Mouse (Mus musculus): ENCODE measurements around the gene Col4a4.

Col4a4 gene

GRCm38 (mm10) chr1:82414434-82415045, 172.1 kb downstream of the Col4a4 start:
- no peak for DNase-seq (ENCODE audit: low spot score in 2 of 2)

GRCm38 (mm10) chr1:82412085-82412484, 174.6 kb downstream of the Col4a4 start:
- DNase-seq (ENCODE audit: low spot score in 2 of 2) = no peak

DNA sequence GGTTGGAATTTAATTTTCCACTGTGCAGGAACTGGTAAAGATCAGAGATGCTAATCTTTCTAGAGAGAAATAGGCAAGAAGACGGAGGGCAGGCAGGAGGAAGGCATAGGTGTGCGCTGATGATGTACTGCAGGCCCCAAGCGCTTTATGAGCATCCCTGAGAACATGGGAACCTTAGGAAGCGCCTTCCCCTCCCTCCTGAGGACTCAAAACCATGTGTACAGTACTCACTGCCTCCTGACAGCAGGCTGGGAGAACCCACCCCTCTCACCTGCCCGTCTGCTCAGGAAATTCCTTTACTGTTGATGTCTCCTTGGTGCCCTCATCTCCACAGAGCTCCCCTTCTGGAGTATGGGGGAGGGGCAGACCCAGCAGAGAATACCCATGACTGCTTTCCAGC, 175.1 kb downstream of the Col4a4 start:
- DNase-seq (ENCODE audit: low spot score in 2 of 2) = no peak

DNA sequence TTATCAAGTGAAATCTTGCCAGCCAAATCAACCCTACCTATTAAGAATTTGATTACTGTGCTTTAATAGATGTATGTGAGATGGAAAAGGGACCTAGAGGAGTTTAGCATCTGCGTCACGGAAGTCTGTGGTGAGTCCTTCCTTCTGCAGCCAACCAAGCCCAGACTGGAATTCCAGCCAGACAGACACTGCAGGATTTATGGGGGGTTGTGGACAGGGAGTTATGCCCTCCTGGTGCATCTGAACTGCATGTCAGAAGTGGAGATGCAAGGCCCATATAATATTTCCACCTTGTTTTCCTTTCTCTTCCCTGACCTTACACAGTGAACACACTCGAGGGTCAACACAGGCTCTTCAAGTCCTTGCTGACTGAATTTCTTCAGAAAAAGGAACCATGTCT, 176.1 kb downstream of the Col4a4 start:
- no peak for DNase-seq (ENCODE audit: low spot score in 2 of 2)

GRCm38 (mm10) chr1:82409271-82409670, 177.4 kb downstream of the Col4a4 start:
- no peak for DNase-seq (ENCODE audit: low spot score in 2 of 2)

DNA sequence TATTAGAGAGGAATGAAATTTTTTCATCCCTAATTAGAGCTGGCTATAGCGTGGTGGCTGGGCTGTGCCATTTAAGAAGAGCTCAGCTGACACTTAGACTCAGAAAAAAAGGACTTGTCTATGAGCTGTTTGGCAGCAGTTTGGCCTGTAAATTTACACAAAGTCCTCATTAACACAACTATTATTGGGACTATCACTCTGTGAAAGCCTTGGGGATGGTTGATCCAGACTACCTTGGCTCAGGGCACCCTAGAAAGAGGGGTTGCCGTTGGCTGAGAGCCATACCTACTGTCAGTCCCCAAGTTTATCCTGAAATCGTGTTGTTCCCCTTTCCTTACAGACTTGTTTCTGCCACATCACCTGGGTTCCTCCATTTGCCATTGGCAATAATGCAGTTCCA, 178.9 kb downstream of the Col4a4 start:
- DNase-seq (ENCODE audit: low spot score in 2 of 2) = no peak

All from spleen, postnatal 10 days (tissue).